Mouse (Mus musculus) neural tube, embryonic 14.5 days (tissue): ENCODE results near the gene Polr2f. TPM values are rescaled to one million over a fixed set of nuclear protein-coding genes. Genes with fewer than 3 reads are reported as not detected.

Experiments used
- ATAC-seq: fragments of 200-750 bp; cut with Nextera tagmentation; 2 replicates; pipeline ENCODE4 v1.8.0; 2017; ENCODE audit warnings: low read depth, mild to moderate bottlenecking, moderate TSS enrichment, moderate library complexity
- H3K27ac ChIP-seq: fragments of 300-500 bp; sonication (generic); 2 replicates; pipeline ENCODE4 v1.5.1; 2014; ENCODE audit warnings: low read depth, mild to moderate bottlenecking, control low read depth, low read length, moderate library complexity, mixed read lengths
- H3K27me3 ChIP-seq: fragments of 300-500 bp; sonication (generic); 2 replicates; pipeline ENCODE4 v1.6.1; 2014; ENCODE audit warnings: low read length; ENCODE audit not compliant: control insufficient read depth, insufficient read depth
- H3K36me3 ChIP-seq: fragments of 300-500 bp; sonication (generic); 2 replicates; pipeline ENCODE4 v1.6.1; 2014; ENCODE audit warnings: low read length, mixed read lengths; ENCODE audit not compliant: control insufficient read depth, insufficient read depth
- H3K4me1 ChIP-seq: fragments of 300-500 bp; sonication (generic); 2 replicates; pipeline ENCODE4 v1.6.1; 2014; ENCODE audit warnings: low read length; ENCODE audit not compliant: control insufficient read depth, insufficient read depth
- H3K4me2 ChIP-seq: fragments of 300-500 bp; sonication (generic); 2 replicates; pipeline ENCODE4 v1.6.1; 2014; ENCODE audit warnings: mild to moderate bottlenecking, low read depth, low read length, control low read depth
- H3K4me3 ChIP-seq: fragments of 300-500 bp; sonication (generic); 2 replicates; pipeline ENCODE4 v1.5.1; 2014; ENCODE audit warnings: low read depth, low read length, control low read depth, mixed read lengths
- H3K9ac ChIP-seq: fragments of 300-500 bp; sonication (generic); replicated peaks from 2 replicates; pipeline ENCODE4 v1.6.1; 2014; ENCODE audit warnings: low read depth, mild to moderate bottlenecking, control low read depth, low read length, mixed read lengths
- H3K9me3 ChIP-seq: fragments of 300-500 bp; sonication (generic); 2 replicates; pipeline ENCODE4 v1.6.1; 2016; ENCODE audit warnings: low read length; ENCODE audit not compliant: control insufficient read depth
- WGBS: fragments of 180-500 bp; shearing (Covaris S2); extraction: QIAGEN DNeasy Blood & Tissue Kit; methylation state at CpG from one replicate; pipeline ENCODE4 v1.1.7; 2014; 5-methylcytosine and 5-hydroxymethylcytosine counted together
- polyA plus RNA-seq: library from polyadenylated mRNA; unstranded; fragments of >200 nt; fragmentation: Nextera tagmentation; extraction: Ambion mirVana; gene quantifications from 2 replicates; pipeline ENCODE4 v1.2.1, GENCODE M21; 2014

The Polr2f gene
- polyA plus RNA-seq, 1 experiment from 2014 or later = 304 TPM

- Histone ChIP-seq H3K9me3 (no peaks in the 10 kb centered on the region), H3K4me1 (peaks cover 9% of the 10 kb centered on the region), H3K4me2 (no peak overlapping the region), H3K9ac (no peak overlapping the region), H3K4me3 (no peak overlapping the region), H3K27ac (no peak overlapping the region), H3K36me3 (no peaks in the 10 kb centered on the region), H3K27me3 (no peaks in the 10 kb centered on the region)
- WGBS = 64% methylated on average over 10 of the region's 10 CpGs
- no peak for ATAC-seq
Measured at GRCm38 (mm10) chr15:79139640-79140039, 1.2 kb upstream of the Polr2f start.

DNA sequence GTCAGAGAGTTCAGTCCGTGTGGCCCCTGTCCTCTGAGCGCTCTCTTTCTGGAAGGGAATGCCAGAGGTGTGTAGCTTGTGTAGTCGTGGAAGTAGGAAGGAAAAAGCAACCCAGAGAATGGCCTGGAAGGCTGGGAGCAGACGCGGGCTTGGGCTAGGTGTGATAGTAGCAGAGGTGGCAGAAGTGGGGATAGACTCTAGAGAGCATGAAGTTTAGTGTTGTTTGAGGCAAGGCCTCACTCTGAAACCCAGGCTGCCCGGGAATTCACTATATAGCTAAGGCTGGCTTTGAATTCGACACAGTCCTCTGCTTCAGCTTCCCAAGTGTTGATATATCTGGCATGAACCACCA, 733 bp downstream of the Polr2f start:
- Histone ChIP-seq H3K36me3 (peaks cover 2% of the 10 kb centered on the region), H3K9me3 (no peaks in the 10 kb centered on the region), H3K4me1 (peaks cover 9% of the 10 kb centered on the region), H3K9ac (peak overlapping the region; percentile 74), H3K4me2 (peak overlapping the region; percentile 91), H3K27me3 (no peaks in the 10 kb centered on the region), H3K27ac (no peak overlapping the region), H3K4me3 (peak overlapping the region; percentile 88)
- ATAC-seq = 0 out of 2 replicates have a peak, but pooled peaks have one; percentile 13
- 3% methylated on average over 7 of the region's 7 CpGs for WGBS

DNA sequence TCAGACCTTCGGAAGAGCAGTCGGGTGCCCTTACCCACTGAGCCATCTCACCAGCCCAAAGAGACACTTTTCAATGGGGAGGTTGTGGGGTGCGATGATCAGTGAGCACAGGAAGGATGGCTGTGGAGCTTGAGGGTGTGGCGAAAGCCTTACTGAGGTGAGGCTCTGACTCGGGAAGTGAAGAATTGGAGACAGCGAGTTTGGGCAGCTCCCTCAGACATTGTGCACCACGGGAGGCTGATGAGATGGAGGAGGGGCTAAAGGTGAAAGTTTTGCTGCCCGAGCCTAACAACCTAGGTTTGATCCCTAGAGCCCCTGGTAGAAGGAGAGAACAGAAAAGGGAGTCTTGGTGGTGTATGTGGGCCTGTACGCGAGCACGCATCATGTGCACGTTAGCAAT, 2.5 kb downstream of the Polr2f start:
- no peak overlapping the region for H3K4me2 ChIP-seq
- no peak for ATAC-seq
- no peaks in the 10 kb centered on the region for H3K27me3 ChIP-seq
- no peak overlapping the region for H3K9ac ChIP-seq
- no peaks in the 10 kb centered on the region for H3K9me3 ChIP-seq
- no peak overlapping the region for H3K27ac ChIP-seq
- 88% methylated on average over 12 of the region's 12 CpGs for WGBS
- no peak overlapping the region for H3K4me3 ChIP-seq
- peaks cover 9% of the 10 kb centered on the region for H3K4me1 ChIP-seq
- peaks cover 16% of the 10 kb centered on the region for H3K36me3 ChIP-seq

DNA sequence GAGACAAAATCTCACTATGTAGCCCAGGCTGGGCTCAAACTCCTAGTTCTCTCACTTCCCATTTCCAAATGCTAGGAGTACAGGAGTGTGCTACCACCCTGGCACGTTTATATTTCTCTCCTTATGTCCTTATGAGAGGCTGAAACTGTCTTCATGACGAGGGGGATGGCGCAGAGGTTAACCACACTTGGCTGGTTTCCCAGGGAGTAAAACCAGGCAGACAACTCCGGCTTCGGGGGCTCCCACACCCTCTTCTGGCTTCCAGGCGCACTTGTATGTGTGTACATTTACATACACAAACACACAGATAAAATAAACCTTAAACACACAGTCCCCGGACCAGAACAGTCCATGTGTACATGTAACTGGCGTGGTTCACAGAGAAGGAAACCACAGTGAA, 3.2 kb downstream of the Polr2f start:
- Histone ChIP-seq H3K9me3 (no peaks in the 10 kb centered on the region), H3K4me2 (no peak overlapping the region), H3K27ac (no peak overlapping the region), H3K27me3 (no peaks in the 10 kb centered on the region), H3K4me1 (peaks cover 9% of the 10 kb centered on the region), H3K9ac (no peak overlapping the region), H3K36me3 (peaks cover 16% of the 10 kb centered on the region), H3K4me3 (no peak overlapping the region)
- WGBS = 86% methylated on average over 8 of the region's 8 CpGs
- no peak for ATAC-seq

GRCm38 (mm10) chr15:79145522-79145921, 4.7 kb downstream of the Polr2f start:
- 95% methylated on average over 7 of the region's 7 CpGs for WGBS
- H3K4me1 ChIP-seq = peaks cover 7% of the 10 kb centered on the region
- no peak overlapping the region for H3K27ac ChIP-seq
- no peak for ATAC-seq
- H3K4me3 ChIP-seq = no peak overlapping the region
- no peaks in the 10 kb centered on the region for H3K27me3 ChIP-seq
- H3K4me2 ChIP-seq = no peak overlapping the region
- no peaks in the 10 kb centered on the region for H3K9me3 ChIP-seq
- H3K9ac ChIP-seq = no peak overlapping the region
- H3K36me3 ChIP-seq = peaks cover 25% of the 10 kb centered on the region

- no peak overlapping the region for H3K27ac ChIP-seq
- no peaks in the 10 kb centered on the region for H3K9me3 ChIP-seq
- H3K4me1 ChIP-seq = peaks cover 9% of the 10 kb centered on the region; the same call in 1 of the 2 replicates
- no peak overlapping the region for H3K9ac ChIP-seq
- WGBS = 49% methylated on average over 7 of the region's 7 CpGs
- no peak overlapping the region for H3K4me3 ChIP-seq
- H3K27me3 ChIP-seq = no peaks in the 10 kb centered on the region
- H3K36me3 ChIP-seq = peaks cover 37% of the 10 kb centered on the region
- no peak overlapping the region for H3K4me2 ChIP-seq
- peak; percentile 10; the same call in 1 of the 2 replicates for ATAC-seq
Measured at GRCm38 (mm10) chr15:79148533-79148932, 7.7 kb downstream of the Polr2f start.

DNA sequence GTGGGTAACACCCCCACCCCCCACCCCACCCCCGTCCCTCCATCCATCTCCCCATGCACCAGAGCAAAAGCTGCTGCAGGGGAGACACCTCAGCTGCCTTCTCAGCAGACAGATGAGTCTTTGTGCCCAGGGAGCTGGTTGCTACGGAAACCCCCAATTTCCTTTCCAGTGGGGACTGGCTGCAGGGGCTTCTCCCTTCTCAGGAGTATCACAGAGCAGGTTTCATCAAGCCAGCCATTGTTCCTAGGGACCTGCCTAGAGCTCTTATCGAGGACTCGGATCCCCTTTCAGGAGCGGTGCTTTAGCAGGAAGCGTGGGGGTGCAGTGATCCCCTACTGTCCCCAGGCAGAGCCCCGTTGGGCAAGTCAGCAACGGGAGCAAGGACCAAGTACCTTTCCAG, 11.1 kb downstream of the Polr2f start:
- peak; percentile 32; the same call in 1 of the 2 replicates for ATAC-seq
- H3K36me3 ChIP-seq = peaks cover 32% of the 10 kb centered on the region

GRCm38 (mm10) chr15:79152709-79153108, 11.9 kb downstream of the Polr2f start:
- H3K9me3 ChIP-seq = no peaks in the 10 kb centered on the region
- WGBS = 44% methylated on average over 6 of the region's 6 CpGs
- no peak for ATAC-seq
- H3K4me3 ChIP-seq = no peak overlapping the region
- H3K36me3 ChIP-seq = peaks cover 24% of the 10 kb centered on the region
- H3K4me1 ChIP-seq = peaks cover 9% of the 10 kb centered on the region; the same call in 1 of the 2 replicates
- H3K4me2 ChIP-seq = no peak overlapping the region
- H3K27ac ChIP-seq = peak overlapping the region; percentile 79
- no peaks in the 10 kb centered on the region for H3K27me3 ChIP-seq
- H3K9ac ChIP-seq = no peak overlapping the region

More for the DNA sequence above, 11.1 kb downstream of the Polr2f start:
- H3K4me2 ChIP-seq = no peak overlapping the region; the same call in 1 of the 2 replicates
- whole genome bisulfite sequencing = 37% methylated on average over 8 of the region's 8 CpGs
- no peaks in the 10 kb centered on the region for H3K9me3 ChIP-seq
- H3K27me3 ChIP-seq = no peaks in the 10 kb centered on the region
- peaks cover 9% of the 10 kb centered on the region; the same call in 1 of the 2 replicates for H3K4me1 ChIP-seq
- H3K9ac ChIP-seq = peak overlapping the region; percentile 16; the same call in 1 of the 2 replicates
- peak overlapping the region; percentile 79 for H3K27ac ChIP-seq
- H3K4me3 ChIP-seq = no peak overlapping the region

DNA sequence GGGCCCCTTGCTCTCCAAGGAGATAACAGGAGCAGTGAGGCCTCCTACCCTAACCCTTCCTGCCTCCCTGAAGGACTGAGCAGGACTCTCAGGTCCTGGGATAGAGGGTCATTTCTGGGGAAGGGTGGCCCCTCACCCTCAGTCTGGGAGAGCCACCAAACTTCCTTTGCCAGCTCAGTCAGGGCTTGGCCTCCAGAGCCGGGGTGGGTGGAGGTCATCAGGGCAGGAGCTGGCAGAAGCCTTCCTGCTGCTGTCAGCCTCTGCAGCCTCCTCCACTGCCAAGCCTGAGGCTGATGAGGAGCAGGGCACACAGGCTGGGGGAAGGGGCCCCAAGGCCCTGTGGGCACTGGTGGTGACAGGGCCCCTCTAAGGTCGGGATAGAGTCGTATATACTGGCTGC, 14.8 kb downstream of the Polr2f start:
- 23% methylated on average over 3 of the region's 3 CpGs for WGBS
- Histone ChIP-seq H3K4me3 (no peak overlapping the region), H3K4me2 (no peak overlapping the region), H3K4me1 (peaks cover 9% of the 10 kb centered on the region; the same call in 1 of the 2 replicates), H3K9me3 (no peaks in the 10 kb centered on the region), H3K36me3 (peaks cover 13% of the 10 kb centered on the region), H3K27me3 (no peaks in the 10 kb centered on the region), H3K27ac (no peak overlapping the region), H3K9ac (no peak overlapping the region)
- ATAC-seq = no peak
